Mouse (Mus musculus) hindbrain, embryonic 13.5 days (tissue): ENCODE measurements around the gene Gdpd3. TPM values are rescaled to one million over a fixed set of nuclear protein-coding genes. Genes with fewer than 3 reads are reported as not detected.

Experiments
- ATAC-seq: fragments of 200-750 bp; cut with Nextera tagmentation; 2 replicates; pipeline ENCODE4 v1.8.0; 2017; ENCODE audit warnings: moderate TSS enrichment; ENCODE audit not compliant: low FRiP score
- H3K27ac ChIP-seq: fragments of 300-500 bp; sonication (generic); 2 replicates; pipeline ENCODE4 v1.5.1; 2015; ENCODE audit warnings: inconsistent platforms, mild to moderate bottlenecking, moderate library complexity
- H3K27me3 ChIP-seq: fragments of 300-500 bp; sonication (generic); 2 replicates; pipeline ENCODE4 v1.6.1; 2015; ENCODE audit warnings: mild to moderate bottlenecking, inconsistent platforms
- H3K36me3 ChIP-seq: fragments of 300-500 bp; sonication (generic); 2 replicates; pipeline ENCODE4 v1.6.1; 2015; ENCODE audit warnings: mild to moderate bottlenecking, inconsistent platforms
- H3K4me1 ChIP-seq: fragments of 300-500 bp; sonication (generic); replicated peaks from 2 replicates; pipeline ENCODE4 v1.6.1; 2015; ENCODE audit warnings: inconsistent platforms
- H3K4me2 ChIP-seq: fragments of 300-500 bp; sonication (generic); 2 replicates; pipeline ENCODE4 v1.6.1; 2015; ENCODE audit warnings: inconsistent platforms, mild to moderate bottlenecking, moderate library complexity
- H3K4me3 ChIP-seq: fragments of 300-500 bp; sonication (generic); 2 replicates; pipeline ENCODE4 v1.5.1; 2015; ENCODE audit warnings: mild to moderate bottlenecking, inconsistent platforms
- H3K9ac ChIP-seq: fragments of 300-500 bp; sonication (generic); 2 replicates; pipeline ENCODE4 v1.6.1; 2015; ENCODE audit warnings: mild to moderate bottlenecking, inconsistent platforms
- H3K9me3 ChIP-seq: fragments of 300-500 bp; sonication (generic); 2 replicates; pipeline ENCODE4 v1.6.1; 2016; ENCODE audit warnings: inconsistent platforms
- WGBS: fragments of 180-500 bp; shearing (Covaris S2); methylation state at CpG from one replicate; pipeline ENCODE4 v1.1.7; 2015; 5-methylcytosine and 5-hydroxymethylcytosine counted together
- polyA plus RNA-seq: library from polyadenylated mRNA; unstranded; fragments of >200 nt; fragmentation: Nextera tagmentation; extraction: Ambion mirVana; gene quantifications from 2 replicates; pipeline ENCODE4 v1.2.1, GENCODE M21; 2015

Gdpd3 gene
- polyA plus RNA-seq, 1 experiment from 2014 or later: 2.3 TPM

DNA sequence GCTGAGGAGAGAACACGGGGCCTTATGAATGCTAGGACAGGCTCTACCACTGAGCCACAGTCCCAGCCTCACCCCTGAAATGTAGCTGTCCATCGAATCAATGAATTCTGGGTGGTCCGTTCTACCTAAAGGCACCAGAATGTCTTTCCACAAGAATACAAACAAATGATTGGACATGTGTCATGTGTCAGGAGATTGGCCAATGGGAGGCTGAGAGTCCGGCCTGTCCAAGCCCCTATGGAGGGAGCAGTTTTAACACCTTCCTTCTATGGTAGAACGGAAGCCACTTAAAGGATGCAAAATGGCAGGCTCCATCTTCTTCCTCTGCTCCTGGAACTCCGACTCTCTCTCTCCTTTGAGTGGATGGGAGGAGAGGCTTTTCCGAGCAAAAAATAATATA lies 51.5 kb downstream of the Gdpd3 start:
- WGBS: 90% methylated on average over 7 of the region's 7 CpGs
- Histone ChIP-seq H3K4me1 (peaks cover 10% of the 10 kb centered on the region), H3K27ac (no peak overlapping the region), H3K4me2 (no peak overlapping the region), H3K4me3 (no peak overlapping the region), H3K27me3 (0 out of 2 replicates have a peak, but pooled peaks cover 5% of the 10 kb centered on the region), H3K9me3 (no peaks in the 10 kb centered on the region), H3K36me3 (no peaks in the 10 kb centered on the region), H3K9ac (no peak overlapping the region)
- no peak for ATAC-seq

DNA sequence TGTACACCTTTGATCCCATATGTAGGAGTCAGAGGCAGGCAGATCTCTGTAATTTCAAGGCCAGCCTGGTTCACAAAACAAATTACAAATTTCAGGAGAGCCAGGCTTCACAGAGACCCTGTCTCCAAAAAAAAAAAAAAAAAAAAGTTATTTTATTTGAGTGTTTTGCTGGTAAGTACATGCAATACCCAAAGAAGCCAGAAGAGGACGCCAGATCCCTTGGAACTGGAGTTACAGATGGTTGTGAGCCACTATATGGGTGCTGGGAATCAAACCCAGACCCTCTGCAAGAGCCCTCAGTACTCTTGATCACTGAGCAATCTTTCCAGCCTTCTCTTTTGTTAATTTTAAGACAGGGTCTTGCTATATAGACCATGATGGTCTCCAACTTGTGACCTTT lies 52.7 kb downstream of the Gdpd3 start:
- H3K27ac ChIP-seq: no peak overlapping the region
- ATAC-seq: no peak
- H3K4me1 ChIP-seq: peaks cover 17% of the 10 kb centered on the region
- no peaks in the 10 kb centered on the region for H3K9me3 ChIP-seq
- H3K4me3 ChIP-seq: no peak overlapping the region
- no peaks in the 10 kb centered on the region for H3K27me3 ChIP-seq
- H3K36me3 ChIP-seq: no peaks in the 10 kb centered on the region
- no peak overlapping the region for H3K4me2 ChIP-seq
- no peak overlapping the region for H3K9ac ChIP-seq
- WGBS: 52% methylated on average over 1 of the region's 1 CpGs

GRCm38 (mm10) chr7:126821835-126822511 lies 55.8 kb downstream of the Gdpd3 start:
- H3K4me2 ChIP-seq: peak overlapping the region; percentile 73
- no peaks in the 10 kb centered on the region for H3K9me3 ChIP-seq
- ATAC-seq: no peak
- H3K9ac ChIP-seq: peak overlapping the region; percentile 87
- H3K36me3 ChIP-seq: 0 out of 2 replicates have a peak, but pooled peaks cover 7% of the 10 kb centered on the region
- 29% methylated on average over 7 of the region's 7 CpGs for WGBS
- H3K27ac ChIP-seq: peak overlapping the region; percentile 93
- peaks cover 46% of the 10 kb centered on the region for H3K4me1 ChIP-seq
- H3K27me3 ChIP-seq: no peaks in the 10 kb centered on the region
- peak overlapping the region; percentile 70 for H3K4me3 ChIP-seq

DNA sequence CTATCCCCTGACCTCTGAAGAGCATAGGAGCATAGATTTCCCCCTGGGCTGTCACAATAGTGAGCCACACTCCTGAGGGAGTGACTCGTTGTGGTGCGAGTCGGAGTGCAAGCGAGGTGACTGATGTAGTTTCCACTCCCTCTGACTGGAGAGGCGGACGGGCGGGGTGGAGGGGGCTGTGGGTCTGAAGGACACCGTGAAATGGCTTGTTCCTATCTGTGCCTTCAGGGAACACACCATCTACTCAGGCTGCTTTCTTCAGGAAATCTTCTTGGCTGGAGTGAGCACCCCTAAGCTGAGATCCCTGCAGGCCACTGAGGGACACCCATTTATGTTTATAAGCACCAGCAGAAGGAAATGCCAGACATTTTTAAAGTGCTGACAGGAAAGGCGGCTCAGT lies 56.6 kb downstream of the Gdpd3 start:
- WGBS: 3% methylated on average over 9 of the region's 9 CpGs
- peak; percentile 50 for ATAC-seq
- Histone ChIP-seq H3K36me3 (0 out of 2 replicates have a peak, but pooled peaks cover 13% of the 10 kb centered on the region), H3K4me3 (peak overlapping the region; percentile 70), H3K9ac (peak overlapping the region; percentile 87), H3K9me3 (no peaks in the 10 kb centered on the region), H3K27ac (peak overlapping the region; percentile 93), H3K4me1 (peaks cover 46% of the 10 kb centered on the region), H3K4me2 (peak overlapping the region; percentile 73), H3K27me3 (no peaks in the 10 kb centered on the region)

DNA sequence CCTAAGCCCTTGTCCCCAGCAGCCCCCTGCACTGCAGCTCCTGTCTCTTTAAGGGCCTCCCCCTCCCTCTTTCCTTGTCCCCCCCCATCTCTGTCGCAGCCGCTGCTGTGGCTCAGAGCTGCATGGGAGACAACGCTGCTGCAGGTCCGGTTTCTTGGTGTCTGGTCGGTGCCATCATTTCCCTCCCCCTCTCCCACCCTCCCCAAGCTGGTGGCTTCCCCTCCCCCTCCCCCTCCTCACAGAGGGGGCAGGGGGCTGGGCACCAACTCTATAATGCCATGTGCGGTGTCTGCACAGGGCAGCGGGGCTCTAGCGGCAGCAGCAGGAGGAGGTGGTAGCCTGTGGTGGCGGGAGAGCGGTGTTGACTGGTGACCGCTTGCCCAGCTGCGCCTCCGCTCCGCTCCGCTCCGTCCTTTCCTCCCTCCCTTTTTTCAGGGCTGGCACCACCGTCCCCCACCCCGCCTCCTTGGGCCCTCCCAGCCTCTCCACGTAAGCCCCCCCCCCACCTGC lies 57.1 kb downstream of the Gdpd3 start:
- H3K4me1 ChIP-seq: peaks cover 48% of the 10 kb centered on the region
- peak overlapping the region; percentile 73 for H3K4me2 ChIP-seq
- peak overlapping the region; percentile 87 for H3K9ac ChIP-seq
- H3K9me3 ChIP-seq: no peaks in the 10 kb centered on the region
- H3K27ac ChIP-seq: peak overlapping the region; percentile 93
- peaks cover 13% of the 10 kb centered on the region; the same call in 1 of the 2 replicates for H3K36me3 ChIP-seq
- ATAC-seq: peak; percentile 84
- under 1% methylated on average over 15 of the region's 19 CpGs for WGBS
- H3K27me3 ChIP-seq: no peaks in the 10 kb centered on the region
- peak overlapping the region; percentile 70 for H3K4me3 ChIP-seq

DNA sequence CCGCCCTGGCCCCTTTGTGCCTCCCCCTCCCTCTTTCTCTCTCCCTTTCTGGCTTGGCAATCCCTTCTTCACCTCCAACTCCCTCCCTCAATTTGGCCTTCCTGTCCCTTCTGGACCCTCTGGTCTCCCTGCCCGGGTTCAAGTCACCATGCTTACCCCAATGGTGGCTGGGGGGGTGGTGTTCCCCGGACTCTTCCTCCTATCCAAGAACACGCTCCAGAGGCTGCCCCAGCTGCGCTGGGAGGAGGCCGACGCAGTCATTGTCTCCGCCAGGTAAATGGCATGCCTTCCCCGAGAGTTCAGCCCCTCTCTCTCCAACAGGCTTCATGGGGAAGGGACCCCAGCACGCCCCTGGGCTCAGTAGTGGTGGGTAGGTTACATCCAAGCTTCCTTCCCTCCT lies 57.8 kb downstream of the Gdpd3 start:
- ATAC-seq: 0 out of 2 replicates have a peak, but pooled peaks have one; percentile 1
- Histone ChIP-seq H3K9me3 (no peaks in the 10 kb centered on the region), H3K4me1 (peaks cover 54% of the 10 kb centered on the region)

More for the DNA sequence above, 57.8 kb downstream of the Gdpd3 start:
- H3K27me3 ChIP-seq: no peaks in the 10 kb centered on the region
- peak overlapping the region; percentile 87 for H3K9ac ChIP-seq
- H3K4me3 ChIP-seq: peak overlapping the region; percentile 70
- H3K36me3 ChIP-seq: peaks cover 20% of the 10 kb centered on the region
- peak overlapping the region; percentile 93 for H3K27ac ChIP-seq
- peak overlapping the region; percentile 73 for H3K4me2 ChIP-seq
- WGBS: 11% methylated on average over 9 of the region's 10 CpGs

Other genes starting within 250 kb of the Gdpd3 start
- gene Eif3c, start 199.9 kb upstream of the Gdpd3 start, polyA plus RNA-seq: 205 and 210 TPM in 2 replicates
- 0.66 and 0.68 TPM in 2 replicates for gene Apobr, start 181.4 kb upstream of the Gdpd3 start, polyA plus RNA-seq
- gene Cln3, start 180.5 kb upstream of the Gdpd3 start, polyA plus RNA-seq: 31.1 and 35.2 TPM in 2 replicates
- gene Il27, start 171.4 kb upstream of the Gdpd3 start, polyA plus RNA-seq: not detected in 2 replicates
- gene Nupr1, start 135.5 kb upstream of the Gdpd3 start, polyA plus RNA-seq: 8.8 and 9.8 TPM in 2 replicates
- 53.4 and 56.5 TPM in 2 replicates for gene Sgf29, start 117.0 kb upstream of the Gdpd3 start, polyA plus RNA-seq
- gene Sult1a1, start 89.9 kb upstream of the Gdpd3 start, polyA plus RNA-seq: 1.4 and 1.6 TPM in 2 replicates
- 149 and 154 TPM in 2 replicates for gene Bola2, start 70.9 kb upstream of the Gdpd3 start, polyA plus RNA-seq
- 20.9 and 22.2 TPM in 2 replicates for gene Slx1b, start 70.5 kb upstream of the Gdpd3 start, polyA plus RNA-seq
- 81.4 and 90.1 TPM in 2 replicates for gene Coro1a, start 58.5 kb upstream of the Gdpd3 start, polyA plus RNA-seq
- gene Mapk3, start 6.7 kb upstream of the Gdpd3 start, polyA plus RNA-seq: 94.2 and 95.8 TPM in 2 replicates
- gene Ypel3, start 10.6 kb downstream of the Gdpd3 start, polyA plus RNA-seq: 173 and 179 TPM in 2 replicates
- 0.32 and 0.84 TPM in 2 replicates for gene Tbx6, start 15.1 kb downstream of the Gdpd3 start, polyA plus RNA-seq
- gene Ppp4c, start 26.2 kb downstream of the Gdpd3 start, polyA plus RNA-seq: 196 and 214 TPM in 2 replicates
- gene Fam57b, start 31.3 kb downstream of the Gdpd3 start, polyA plus RNA-seq: 52.1 and 55.6 TPM in 2 replicates
- gene 4930451I11Rik, start 65.3 kb downstream of the Gdpd3 start, polyA plus RNA-seq: not detected in 2 replicates
- 7.1 and 9.3 TPM in 2 replicates for gene Doc2a, start 81.1 kb downstream of the Gdpd3 start, polyA plus RNA-seq
- 20.2 and 25.7 TPM in 2 replicates for gene Hirip3, start 95.6 kb downstream of the Gdpd3 start, polyA plus RNA-seq
- gene Ino80e, start 96.0 kb downstream of the Gdpd3 start, polyA plus RNA-seq: 81.8 and 89.4 TPM in 2 replicates
- 57.2 and 57.4 TPM in 2 replicates for gene Taok2, start 118.4 kb downstream of the Gdpd3 start, polyA plus RNA-seq
- 26.3 and 28.4 TPM in 2 replicates for gene Tmem219, start 156.6 kb downstream of the Gdpd3 start, polyA plus RNA-seq
- 98.7 and 101 TPM in 2 replicates for gene Kctd13, start 162.5 kb downstream of the Gdpd3 start, polyA plus RNA-seq
- 6.1 and 6.4 TPM in 2 replicates for gene Asphd1, start 183.2 kb downstream of the Gdpd3 start, polyA plus RNA-seq
- 32.7 and 36.7 TPM in 2 replicates for gene Sez6l2, start 184.2 kb downstream of the Gdpd3 start, polyA plus RNA-seq
- gene Cdipt, start 209.6 kb downstream of the Gdpd3 start, polyA plus RNA-seq: 109 and 112 TPM in 2 replicates
- gene Cdiptos, start 209.8 kb downstream of the Gdpd3 start, polyA plus RNA-seq: 1.2 and 1.4 TPM in 2 replicates
- gene Mvp, start 248.3 kb downstream of the Gdpd3 start, polyA plus RNA-seq: 4.5 and 5.2 TPM in 2 replicates